Mouse (Mus musculus) cerebellum, adult 2 months (tissue): ENCODE data around the gene Zdhhc1. TPM values are rescaled to one million over a fixed set of nuclear protein-coding genes. Genes with fewer than 3 reads are reported as not detected.

ENCODE experiments used
- DNase-seq, 2 experiments: peaks; one replicate each; pipeline ENCODE4 v3.0.0; 2021
- H3K27ac ChIP-seq: fragments of 200-500 bp; 2 replicates; pipeline ENCODE4 v1.5.1; 2012; ENCODE audit warnings: low read length, control low read depth, inconsistent platforms; ENCODE audit not compliant: insufficient read depth
- H3K27me3 ChIP-seq: fragments of 200-500 bp; 2 replicates; pipeline ENCODE4 v1.6.1; 2012; ENCODE audit warnings: inconsistent platforms, mild to moderate bottlenecking, low read length, moderate library complexity; ENCODE audit not compliant: control insufficient read depth, insufficient read depth
- H3K4me1 ChIP-seq: fragments of 200-500 bp; 2 replicates; pipeline ENCODE4 v1.6.1; 2011; ENCODE audit warnings: low read length; ENCODE audit not compliant: control insufficient read depth, insufficient read depth
- H3K4me3 ChIP-seq: fragments of 200-500 bp; replicated peaks from 2 replicates; pipeline ENCODE3; 2011; ENCODE audit warnings: mild to moderate bottlenecking, low read depth, low read length, control low read depth; ENCODE audit not compliant: insufficient read depth
- CTCF ChIP-seq: fragments of 200-500 bp; IDR thresholded peaks from 2 replicates; pipeline ENCODE4 v1.5.1; 2011; ENCODE audit warnings: low read depth, mild to moderate bottlenecking, control low read depth, low read length, moderate library complexity, borderline replicate concordance; ENCODE audit not compliant: insufficient read depth
- POLR2A ChIP-seq: fragments of 200-500 bp; IDR thresholded peaks from 2 replicates; pipeline ENCODE4 v1.6.1; 2011; ENCODE audit warnings: low read length, control low read depth, borderline replicate concordance; ENCODE audit not compliant: insufficient read depth
- WGBS: fragments of 180-500 bp; shearing (Covaris S2); methylation state at CpG from one replicate; pipeline ENCODE4 v1.1.7; 2018; 5-methylcytosine and 5-hydroxymethylcytosine counted together
- polyA plus RNA-seq: library from polyadenylated mRNA; depleted of rRNA; stranded (reverse); fragments of >200 nt; gene quantifications from 2 replicates; pipeline ENCODE4 v1.2.3, GENCODE M21; 2012

Gene Zdhhc1
- polyA plus RNA-seq, 1 experiment, result 64.7 TPM

- no peak overlapping the region for H3K27ac ChIP-seq
- H3K4me1 ChIP-seq, result peaks cover 8% of the 10 kb centered on the region
- no peaks in the 10 kb centered on the region for H3K27me3 ChIP-seq
- no peak for DNase-seq
- no peak overlapping the region for H3K4me3 ChIP-seq
- 62% methylated on average over 21 of the region's 21 CpGs for WGBS
- TF ChIP-seq CTCF (no peak), POLR2A (no peak)
Observed at GRCm38 (mm10) chr8:105521995-105522769, 25.5 kb upstream of the Zdhhc1 start.

DNA sequence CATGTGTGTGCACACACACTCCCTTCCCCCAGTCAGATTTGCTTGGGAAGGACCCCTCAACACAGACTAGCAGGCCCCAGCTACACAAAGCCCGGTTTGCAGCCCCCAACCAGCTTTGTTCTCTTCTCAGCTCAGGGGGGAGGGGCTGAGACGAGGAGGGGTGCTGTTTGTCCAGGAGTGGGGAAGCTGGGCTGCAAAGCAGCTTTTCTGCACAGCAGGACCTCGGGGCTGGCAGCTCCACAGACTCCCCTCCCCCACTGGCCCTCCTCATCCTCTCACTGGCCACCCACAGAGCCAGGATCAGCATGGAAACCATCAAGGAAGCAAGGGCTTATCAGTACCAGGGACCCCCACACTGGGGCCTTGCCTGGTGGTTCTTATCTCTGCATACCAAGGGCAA, 24.4 kb upstream of the Zdhhc1 start:
- H3K4me1 ChIP-seq, result peaks cover 5% of the 10 kb centered on the region; the same call in 1 of the 2 replicates
- DNase-seq, result no peak
- WGBS, result 20% methylated on average over 3 of the region's 3 CpGs
- no peaks in the 10 kb centered on the region for H3K27me3 ChIP-seq
- no peak overlapping the region for H3K4me3 ChIP-seq
- TF ChIP-seq CTCF (no peak), POLR2A (no peak)
- no peak overlapping the region for H3K27ac ChIP-seq

DNA sequence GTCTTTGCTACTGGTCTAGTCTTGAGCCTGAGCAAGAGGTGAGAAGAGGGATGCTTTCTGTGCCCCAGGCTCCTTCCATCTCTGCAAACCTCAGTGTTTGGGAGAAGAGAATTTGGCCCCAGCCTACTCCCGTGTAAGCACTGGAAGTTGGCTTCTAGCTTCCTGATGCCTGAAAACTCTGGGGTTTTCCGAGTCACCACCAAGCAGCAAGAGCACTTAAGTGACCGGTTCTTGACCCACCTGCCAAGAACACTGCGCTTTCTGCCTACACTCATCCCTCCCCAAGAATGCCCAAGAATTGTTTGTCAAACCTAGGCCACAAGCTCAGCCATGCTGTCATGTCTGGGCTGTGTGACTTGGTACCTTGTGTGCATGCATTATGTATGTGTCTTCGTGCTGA, 23.8 kb upstream of the Zdhhc1 start:
- H3K4me1 ChIP-seq, result peaks cover 5% of the 10 kb centered on the region; the same call in 1 of the 2 replicates
- TF ChIP-seq CTCF (no peak), POLR2A (no peak)
- DNase-seq, result no peak
- no peak overlapping the region for H3K27ac ChIP-seq
- no peaks in the 10 kb centered on the region for H3K27me3 ChIP-seq
- WGBS, result 65% methylated on average over 5 of the region's 5 CpGs
- H3K4me3 ChIP-seq, result no peak overlapping the region

DNA sequence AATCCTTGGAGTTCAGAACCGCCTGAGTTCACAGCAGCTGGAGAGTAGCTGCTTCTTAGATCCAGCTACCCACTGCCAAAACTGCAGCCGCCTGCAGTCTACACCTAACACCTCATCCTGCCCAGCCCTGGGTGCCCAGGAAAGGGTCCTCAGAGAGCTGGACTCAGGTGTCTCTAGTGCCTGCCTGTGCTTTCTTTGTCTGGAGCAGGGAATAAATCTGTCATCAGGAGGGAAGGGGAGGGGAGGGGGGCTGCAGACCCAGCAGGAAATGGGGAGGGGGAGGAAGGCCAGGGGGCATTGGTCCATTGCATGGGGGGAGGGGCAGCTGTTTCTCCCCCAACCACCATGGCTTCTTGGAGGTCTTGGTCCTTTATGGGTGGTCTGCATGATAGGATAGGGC, 22.9 kb upstream of the Zdhhc1 start:
- DNase-seq, result no peak
- no peak overlapping the region for H3K27ac ChIP-seq
- TF ChIP-seq CTCF, result no peak
- TF ChIP-seq POLR2A, result no peak
- H3K4me1 ChIP-seq, result peaks cover 5% of the 10 kb centered on the region; the same call in 1 of the 2 replicates
- no peaks in the 10 kb centered on the region for H3K27me3 ChIP-seq
- no peak overlapping the region for H3K4me3 ChIP-seq
- WGBS, result 27% methylated on average over 2 of the region's 2 CpGs

GRCm38 (mm10) chr8:105518436-105519313, 22.0 kb upstream of the Zdhhc1 start, which contains the start of gene Hsd11b2:
TSS of gene Hsd11b2 (plus strand) at chr8:105518755.
- H3K27ac ChIP-seq, result no peak within 1 kb of the TSS

DNA sequence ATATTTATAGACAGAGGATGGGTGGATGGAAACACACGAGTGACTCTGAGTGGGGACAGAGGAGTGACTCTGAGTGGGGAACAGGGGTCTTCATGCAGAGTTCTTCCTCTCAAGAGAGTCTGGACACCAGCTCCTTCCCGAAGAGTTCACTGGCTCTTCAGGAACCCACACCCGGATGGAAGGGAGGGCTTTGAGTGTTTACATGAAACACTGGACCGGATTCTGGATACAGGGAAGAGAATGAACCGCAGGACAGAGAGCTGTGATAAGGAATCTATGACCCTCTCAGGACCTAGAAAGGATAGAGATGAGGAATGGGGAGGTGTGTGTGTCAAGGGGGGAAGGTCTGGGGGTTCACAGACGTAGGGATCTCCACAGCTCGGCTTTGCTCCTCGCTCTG, 20.6 kb upstream of the Zdhhc1 start:
- no peak overlapping the region for H3K27ac ChIP-seq
- TF ChIP-seq CTCF (no peak), POLR2A (no peak)
- DNase-seq, result no peak
- peaks cover 5% of the 10 kb centered on the region; the same call in 1 of the 2 replicates for H3K4me1 ChIP-seq
- no peak overlapping the region for H3K4me3 ChIP-seq
- no peaks in the 10 kb centered on the region for H3K27me3 ChIP-seq
- whole genome bisulfite sequencing, result 46% methylated on average over 8 of the region's 8 CpGs

More at GRCm38 (mm10) chr8:105518436-105519313, 22.0 kb upstream of the Zdhhc1 start, which contains the start of gene Hsd11b2:
- peak within 1 kb of the TSS; percentile 6 for H3K4me3 ChIP-seq
- WGBS, result 1% methylated on average over 67 of the region's 68 CpGs
- no peaks in the 10 kb centered on the region for H3K27me3 ChIP-seq
- no peak for TF ChIP-seq CTCF
- peak; percentile 43 to 47 for DNase-seq
- peaks cover 5% of the 10 kb centered on the region; the same call in 1 of the 2 replicates for H3K4me1 ChIP-seq

DNA sequence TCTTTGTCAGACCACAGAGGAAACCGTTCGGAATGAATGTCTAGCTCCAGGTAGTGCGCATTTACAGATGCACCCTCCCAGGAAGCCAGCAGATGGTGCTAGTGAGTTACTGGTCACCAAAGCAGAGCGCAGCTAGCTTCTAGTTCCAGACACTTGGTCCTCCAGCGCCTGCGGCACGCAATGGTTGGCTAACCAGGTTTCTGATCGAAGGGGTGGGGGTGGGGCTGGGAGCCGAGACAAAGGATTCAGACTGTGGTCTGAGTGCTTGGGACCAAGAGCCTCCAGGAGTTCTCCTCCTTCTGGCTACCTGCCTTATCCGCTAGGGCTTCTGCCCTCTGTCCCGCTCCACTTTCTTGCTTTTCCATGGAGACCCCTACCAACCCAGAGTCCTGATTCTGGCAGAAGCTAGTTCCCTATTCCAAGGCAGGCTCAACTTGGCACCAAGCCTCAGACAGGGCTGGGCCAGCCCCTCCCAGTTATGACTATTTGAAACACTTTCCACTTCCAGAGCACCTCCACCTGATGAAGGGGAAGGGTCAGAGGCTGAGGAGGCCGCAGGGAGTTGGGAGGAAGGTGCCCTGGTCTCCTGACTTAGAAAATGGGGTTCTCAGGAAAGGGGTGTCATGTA, 19.4 kb upstream of the Zdhhc1 start:
- Histone ChIP-seq H3K4me1 (peaks cover 5% of the 10 kb centered on the region; the same call in 1 of the 2 replicates), H3K4me3 (no peak overlapping the region), H3K27me3 (no peaks in the 10 kb centered on the region), H3K27ac (no peak overlapping the region)
- no peak for TF ChIP-seq POLR2A
- TF ChIP-seq CTCF, result peak; percentile 98
- peak; percentile 74 to 85 for DNase-seq
- WGBS, result 11% methylated on average over 12 of the region's 12 CpGs
